Mouse (Mus musculus) limb, embryonic 15.5 days (tissue): ENCODE measurements around the gene Rslcan18. TPM values are rescaled to one million over a fixed set of nuclear protein-coding genes. Genes with fewer than 3 reads are reported as not detected.
A peak's percentile ranks its signal among the peaks of the same experiment; 100 is the strongest.

ENCODE experiments used
- ATAC-seq: fragments of 200-750 bp; cut with Nextera tagmentation; 2 replicates; pipeline ENCODE4 v1.8.0; 2017; ENCODE audit warnings: low read depth, moderate TSS enrichment; ENCODE audit not compliant: insufficient number of reproducible peaks, low FRiP score, low TSS enrichment
- H3K27ac ChIP-seq: fragments of 300-500 bp; sonication (generic); 2 replicates; pipeline ENCODE4 v1.5.1; 2015; ENCODE audit warnings: moderate library complexity, mild to moderate bottlenecking, inconsistent platforms
- H3K27me3 ChIP-seq: fragments of 300-500 bp; sonication (generic); 2 replicates; pipeline ENCODE4 v1.6.1; 2015; ENCODE audit warnings: inconsistent platforms
- H3K36me3 ChIP-seq: fragments of 300-500 bp; sonication (generic); 2 replicates; pipeline ENCODE4 v1.6.1; 2015; ENCODE audit warnings: inconsistent platforms
- H3K4me1 ChIP-seq: fragments of 300-500 bp; sonication (generic); 2 replicates; pipeline ENCODE4 v1.6.1; 2015; ENCODE audit warnings: inconsistent platforms
- H3K4me2 ChIP-seq: fragments of 300-500 bp; sonication (generic); 2 replicates; pipeline ENCODE4 v1.6.1; 2015; ENCODE audit warnings: mild to moderate bottlenecking, inconsistent platforms
- H3K4me3 ChIP-seq: fragments of 300-500 bp; sonication (generic); 2 replicates; pipeline ENCODE4 v1.5.1; 2015; ENCODE audit warnings: mild to moderate bottlenecking, inconsistent platforms
- H3K9ac ChIP-seq: fragments of 300-500 bp; sonication (generic); 2 replicates; pipeline ENCODE4 v1.6.1; 2015; ENCODE audit warnings: inconsistent platforms
- H3K9me3 ChIP-seq: fragments of 300-500 bp; sonication (generic); 2 replicates; pipeline ENCODE4 v1.6.1; 2016; ENCODE audit warnings: inconsistent platforms
- WGBS: fragments of 180-500 bp; shearing (Covaris S2); methylation state at CpG from one replicate; pipeline ENCODE4 v1.1.7; 2015; 5-methylcytosine and 5-hydroxymethylcytosine counted together
- polyA plus RNA-seq: library from polyadenylated mRNA; unstranded; fragments of >200 nt; fragmentation: Nextera tagmentation; extraction: Ambion mirVana; gene quantifications from 2 replicates; pipeline ENCODE4 v1.2.1, GENCODE M21; 2015

Gene Rslcan18
- polyA plus RNA-seq, 1 experiment from 2014 or later, result 0.08 TPM

GRCm38 (mm10) chr13:67081946-67082345 is 34.1 kb downstream of the Rslcan18 start:
- peak overlapping the region; percentile 62 for H3K4me3 ChIP-seq
- H3K27ac ChIP-seq, result peak overlapping the region; percentile 87
- 0 out of 2 replicates have a peak, but pooled peaks cover 10% of the 10 kb centered on the region for H3K4me1 ChIP-seq
- no peak for ATAC-seq
- peak overlapping the region; percentile 71 for H3K4me2 ChIP-seq
- WGBS, result 68% methylated on average over 1 of the region's 1 CpGs
- H3K9me3 ChIP-seq, result no peaks in the 10 kb centered on the region
- H3K9ac ChIP-seq, result peak overlapping the region; percentile 74; the same call in 1 of the 2 replicates
- peaks cover 14% of the 10 kb centered on the region; the same call in 1 of the 2 replicates for H3K36me3 ChIP-seq
- no peaks in the 10 kb centered on the region for H3K27me3 ChIP-seq

- Histone ChIP-seq H3K27me3 (no peaks in the 10 kb centered on the region), H3K4me1 (0 out of 2 replicates have a peak, but pooled peaks cover 10% of the 10 kb centered on the region), H3K4me3 (peak overlapping the region; percentile 62), H3K9me3 (no peaks in the 10 kb centered on the region), H3K27ac (peak overlapping the region; percentile 87), H3K36me3 (peaks cover 19% of the 10 kb centered on the region), H3K9ac (peak overlapping the region; percentile 74), H3K4me2 (peak overlapping the region; percentile 71)
- peak; percentile 98 for ATAC-seq
- WGBS, result under 1% methylated on average over 24 of the region's 24 CpGs
These were observed 34.8 kb downstream of the Rslcan18 start for GRCm38 (mm10) chr13:67081142-67081713.

GRCm38 (mm10) chr13:67077244-67077643 is 38.8 kb downstream of the Rslcan18 start:
- no peaks in the 10 kb centered on the region; the same call in 1 of the 2 replicates for H3K9me3 ChIP-seq
- H3K4me2 ChIP-seq, result no peak overlapping the region
- no peak overlapping the region for H3K4me3 ChIP-seq
- H3K27me3 ChIP-seq, result no peaks in the 10 kb centered on the region
- 0 out of 2 replicates have a peak, but pooled peaks cover 10% of the 10 kb centered on the region for H3K4me1 ChIP-seq
- H3K36me3 ChIP-seq, result peaks cover 47% of the 10 kb centered on the region
- H3K27ac ChIP-seq, result no peak overlapping the region
- 77% methylated on average over 2 of the region's 2 CpGs for WGBS
- no peak overlapping the region for H3K9ac ChIP-seq
- no peak for ATAC-seq

- 94% methylated on average over 2 of the region's 2 CpGs for WGBS
- H3K9ac ChIP-seq, result no peak overlapping the region
- no peak for ATAC-seq
- peaks cover 66% of the 10 kb centered on the region for H3K36me3 ChIP-seq
- no peaks in the 10 kb centered on the region for H3K27me3 ChIP-seq
- no peak overlapping the region for H3K4me2 ChIP-seq
- H3K4me1 ChIP-seq, result no peaks in the 10 kb centered on the region
- no peak overlapping the region for H3K27ac ChIP-seq
- H3K9me3 ChIP-seq, result peaks cover 19% of the 10 kb centered on the region
- no peak overlapping the region for H3K4me3 ChIP-seq
These were observed 43.3 kb downstream of the Rslcan18 start for GRCm38 (mm10) chr13:67072786-67073185.

GRCm38 (mm10) chr13:67065386-67065785 is 50.7 kb downstream of the Rslcan18 start:
- Histone ChIP-seq H3K36me3 (peaks cover 18% of the 10 kb centered on the region), H3K4me1 (no peaks in the 10 kb centered on the region), H3K4me2 (no peak overlapping the region), H3K4me3 (no peak overlapping the region), H3K27me3 (no peaks in the 10 kb centered on the region), H3K9me3 (peaks cover 12% of the 10 kb centered on the region; the same call in 1 of the 2 replicates), H3K9ac (no peak overlapping the region), H3K27ac (no peak overlapping the region)
- no peak for ATAC-seq
- WGBS, result 74% methylated on average over 8 of the region's 8 CpGs

GRCm38 (mm10) chr13:67062427-67062826 is 53.6 kb downstream of the Rslcan18 start:
- Histone ChIP-seq H3K4me3 (no peak overlapping the region), H3K36me3 (0 out of 2 replicates have a peak, but pooled peaks cover 3% of the 10 kb centered on the region), H3K27me3 (no peaks in the 10 kb centered on the region), H3K4me1 (peaks cover 4% of the 10 kb centered on the region), H3K9ac (no peak overlapping the region), H3K9me3 (no peaks in the 10 kb centered on the region), H3K27ac (no peak overlapping the region), H3K4me2 (no peak overlapping the region)
- no peak for ATAC-seq
- WGBS, result 59% methylated on average over 7 of the region's 7 CpGs

- peak; percentile 92 for ATAC-seq
- Histone ChIP-seq H3K9me3 (no peaks in the 10 kb centered on the region), H3K27me3 (no peaks in the 10 kb centered on the region), H3K36me3 (no peaks in the 10 kb centered on the region), H3K4me2 (peak within 1 kb of the TSS; percentile 72), H3K9ac (peak within 1 kb of the TSS; percentile 57), H3K4me1 (peaks cover 4% of the 10 kb centered on the region), H3K27ac (peak within 1 kb of the TSS; percentile 88), H3K4me3 (peak within 1 kb of the TSS; percentile 68)
- WGBS, result under 1% methylated on average over 27 of the region's 27 CpGs
These were observed 55.2 kb downstream of the Rslcan18 start, which contains the start of gene Zfp712 for GRCm38 (mm10) chr13:67060786-67061358. TSS of gene Zfp712 (minus strand) at chr13:67061170.

- H3K4me1 ChIP-seq, result peaks cover 4% of the 10 kb centered on the region
- peak overlapping the region; percentile 68 for H3K4me3 ChIP-seq
- H3K36me3 ChIP-seq, result no peaks in the 10 kb centered on the region
- peak; percentile 40 for ATAC-seq
- H3K4me2 ChIP-seq, result peak overlapping the region; percentile 72
- peak overlapping the region; percentile 88 for H3K27ac ChIP-seq
- H3K27me3 ChIP-seq, result no peaks in the 10 kb centered on the region
- H3K9me3 ChIP-seq, result no peaks in the 10 kb centered on the region
- WGBS, result 3% methylated on average over 12 of the region's 12 CpGs
- peak overlapping the region; percentile 57 for H3K9ac ChIP-seq
These were observed 55.8 kb downstream of the Rslcan18 start for GRCm38 (mm10) chr13:67060161-67060785.

Other genes starting within 250 kb of the Rslcan18 start
- gene Gm10767, start 211.3 kb downstream of the Rslcan18 start, polyA plus RNA-seq, result 0.74 and 1.0 TPM in 2 replicates
- gene Zfp712, start 55.1 kb downstream of the Rslcan18 start, polyA plus RNA-seq, result 4.0 and 4.5 TPM in 2 replicates
- gene Zfp708, start 18.3 kb downstream of the Rslcan18 start, polyA plus RNA-seq, result 5.1 and 5.9 TPM in 2 replicates
- 2.5 and 3.0 TPM in 2 replicates for gene Gm28557, start 7.7 kb downstream of the Rslcan18 start, polyA plus RNA-seq
- 2.0 and 2.3 TPM in 2 replicates for gene Zfp759, start 5.4 kb upstream of the Rslcan18 start, polyA plus RNA-seq
- 6.8 and 8.7 TPM in 2 replicates for gene Rsl1, start 56.9 kb upstream of the Rslcan18 start, polyA plus RNA-seq
- 2.4 and 2.9 TPM in 2 replicates for gene Zfp455, start 78.2 kb upstream of the Rslcan18 start, polyA plus RNA-seq
- gene Zfp458, start 162.2 kb upstream of the Rslcan18 start, polyA plus RNA-seq, result 2.0 and 2.1 TPM in 2 replicates
- gene Zfp457, start 190.2 kb upstream of the Rslcan18 start, polyA plus RNA-seq, result 0.42 and 0.50 TPM in 2 replicates
- 2.7 and 3.2 TPM in 2 replicates for gene Zfp595, start 216.3 kb upstream of the Rslcan18 start, polyA plus RNA-seq
- 0.60 and 0.97 TPM in 2 replicates for gene Gm28044, start 244.3 kb upstream of the Rslcan18 start, polyA plus RNA-seq
- 0.84 and 0.90 TPM in 2 replicates for gene Zfp953, start 244.3 kb upstream of the Rslcan18 start, polyA plus RNA-seq